Mouse (Mus musculus) bone marrow, adult 2 months (tissue): ENCODE results near the gene Hoxd13. TPM values are rescaled to one million over a fixed set of nuclear protein-coding genes. Genes with fewer than 3 reads are reported as not detected.
A peak's percentile ranks its signal among the peaks of the same experiment; 100 is the strongest.

Experiments
- H3K27ac ChIP-seq: fragments of 200-500 bp; 2 replicates; pipeline ENCODE4 v1.5.1; 2012; ENCODE audit warnings: low read depth, mild to moderate bottlenecking, control low read depth, inconsistent platforms, low read length; ENCODE audit not compliant: control insufficient read depth, poor library complexity, insufficient read depth
- H3K4me1 ChIP-seq: fragments of 200-500 bp; 2 replicates; pipeline ENCODE4 v1.6.1; 2011; ENCODE audit warnings: low read length; ENCODE audit not compliant: control insufficient read depth, insufficient read depth
- H3K4me3 ChIP-seq: fragments of 200-500 bp; replicated peaks from 2 replicates; pipeline ENCODE3; 2011; ENCODE audit warnings: mild to moderate bottlenecking, low read depth, low read length, control low read depth; ENCODE audit not compliant: control insufficient read depth
- CTCF ChIP-seq: fragments of 200-500 bp; IDR thresholded peaks from 2 replicates; pipeline ENCODE4 v1.5.1; 2011; ENCODE audit warnings: low read length, control low read depth; ENCODE audit not compliant: control insufficient read depth, insufficient read depth
- POLR2A ChIP-seq: fragments of 200-500 bp; IDR thresholded peaks from 2 replicates; pipeline ENCODE4 v1.6.1; 2011; ENCODE audit warnings: low read depth, mild to moderate bottlenecking, control low read depth, low read length, borderline replicate concordance; ENCODE audit not compliant: control insufficient read depth
- WGBS: fragments of 180-500 bp; shearing (Covaris S2); methylation state at CpG from one replicate; pipeline ENCODE4 v1.1.7; 2018; 5-methylcytosine and 5-hydroxymethylcytosine counted together
- polyA plus RNA-seq: library from polyadenylated mRNA; stranded (reverse); fragments of >200 nt; gene quantifications from 2 replicates; pipeline ENCODE4 v1.2.4, GENCODE M21; 2011; ENCODE audit warnings: low replicate concordance; ENCODE audit not compliant: missing spikeins, insufficient read depth, insufficient read length

Hoxd13 gene
- polyA plus RNA-seq, 1 experiment, result 1.2 TPM

- TF ChIP-seq CTCF (no peak), POLR2A (no peak)
- 4% methylated on average over 86 of the region's 86 CpGs for WGBS
- H3K4me1 ChIP-seq, result no peaks in the 10 kb centered on the region
- H3K4me3 ChIP-seq, result no peak overlapping the region
- H3K27ac ChIP-seq, result no peak overlapping the region; the same call in 1 of the 2 replicates
Measured at GRCm38 (mm10) chr2:74698201-74699052, 30.3 kb downstream of the Hoxd13 start.

DNA sequence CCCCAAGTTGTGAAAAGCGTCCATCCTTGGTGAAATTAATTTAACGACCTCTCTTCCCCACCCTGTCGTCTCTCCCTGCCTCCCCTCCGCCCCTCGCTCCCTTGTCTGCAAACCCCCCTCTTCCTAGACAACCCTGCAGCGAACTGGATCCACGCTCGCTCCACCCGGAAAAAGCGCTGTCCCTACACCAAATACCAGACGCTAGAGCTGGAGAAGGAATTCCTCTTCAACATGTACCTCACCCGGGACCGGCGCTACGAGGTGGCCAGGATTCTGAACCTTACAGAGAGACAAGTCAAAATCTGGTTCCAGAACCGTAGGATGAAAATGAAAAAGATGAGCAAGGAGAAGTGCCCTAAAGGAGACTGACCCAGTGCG lies 30.9 kb downstream of the Hoxd13 start:
- no peak for TF ChIP-seq CTCF
- TF ChIP-seq POLR2A, result no peak
- 11% methylated on average over 17 of the region's 17 CpGs for WGBS

DNA sequence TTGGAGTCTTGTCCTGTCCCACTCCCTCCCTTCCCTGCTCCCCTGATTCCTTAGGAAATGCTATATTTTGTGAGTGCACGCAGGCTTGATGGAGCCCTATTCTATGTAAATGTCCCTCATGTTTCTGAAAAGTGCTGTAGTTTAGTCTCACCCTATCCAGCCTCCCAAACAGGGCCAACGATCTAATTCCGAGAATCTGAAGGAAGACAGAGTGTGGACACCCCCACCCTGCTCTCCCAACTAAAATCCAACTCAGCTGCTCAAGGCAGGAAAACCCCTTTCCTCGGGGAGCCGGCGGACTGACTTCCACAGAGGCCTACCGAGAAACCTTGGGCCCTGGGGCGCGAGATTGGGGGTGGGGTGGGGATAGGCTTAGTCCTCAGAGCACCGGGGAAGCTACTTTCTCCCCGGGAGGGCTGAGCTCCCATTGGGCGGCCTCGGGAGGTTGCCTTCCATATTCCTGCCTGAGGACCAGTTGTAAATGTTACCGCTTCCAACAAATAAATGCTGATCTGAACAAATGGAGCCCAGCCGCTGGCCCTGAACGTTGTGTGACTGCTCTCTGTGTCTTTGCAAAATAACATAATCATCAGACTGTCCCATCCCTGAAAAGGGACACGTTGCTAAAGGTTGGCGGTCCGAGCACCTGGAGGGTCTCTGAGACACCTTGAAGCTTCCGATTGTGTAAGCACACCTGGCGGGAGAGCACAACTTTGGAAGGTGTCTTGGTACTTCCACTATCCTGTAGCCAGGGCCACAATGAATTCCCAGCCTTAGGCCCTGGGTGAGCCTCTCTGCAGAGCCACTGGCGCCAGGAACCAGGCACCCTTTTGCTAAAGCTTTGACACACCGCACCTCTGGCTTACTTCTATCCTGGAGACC lies 31.8 kb downstream of the Hoxd13 start:
- H3K4me1 ChIP-seq, result no peaks in the 10 kb centered on the region
- TF ChIP-seq CTCF (no peak), POLR2A (no peak)
- whole genome bisulfite sequencing, result 25% methylated on average over 23 of the region's 23 CpGs
- H3K27ac ChIP-seq, result no peak overlapping the region
- H3K4me3 ChIP-seq, result no peak overlapping the region

More for the DNA sequence above, 30.9 kb downstream of the Hoxd13 start:
- Histone ChIP-seq H3K4me1 (no peaks in the 10 kb centered on the region), H3K27ac (no peak overlapping the region), H3K4me3 (no peak overlapping the region)

DNA sequence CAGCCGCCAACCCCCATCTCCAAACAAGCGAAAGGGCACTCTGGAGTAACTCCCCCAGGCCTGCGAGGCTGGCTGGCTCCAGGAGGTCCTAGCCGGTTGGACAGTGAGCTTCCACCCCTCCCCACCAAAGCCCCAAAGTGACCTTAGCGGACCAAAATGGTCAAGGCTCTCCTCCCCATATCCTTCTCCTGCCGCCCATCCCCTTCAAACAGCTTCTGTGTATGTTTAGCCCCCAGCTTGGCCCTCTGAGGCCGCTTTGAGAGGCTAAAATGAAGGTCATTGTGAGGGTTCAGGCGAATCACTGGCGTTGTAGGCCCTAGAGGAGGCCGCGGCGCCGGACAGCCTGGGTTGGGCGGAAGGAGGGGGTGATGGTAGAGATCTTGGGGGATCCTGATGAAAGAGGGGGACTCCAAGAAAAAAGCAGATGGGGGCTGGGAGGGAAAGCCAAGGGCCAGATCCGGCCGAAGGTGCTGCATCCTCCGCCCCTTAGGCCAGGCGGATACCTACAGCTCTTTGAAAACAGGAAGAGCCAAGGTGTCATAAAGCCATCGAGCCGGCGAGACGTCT lies 32.5 kb downstream of the Hoxd13 start:
- 22% methylated on average over 22 of the region's 22 CpGs for WGBS
- Histone ChIP-seq H3K4me1 (no peaks in the 10 kb centered on the region), H3K4me3 (no peak overlapping the region), H3K27ac (no peak overlapping the region)
- TF ChIP-seq CTCF (no peak), POLR2A (no peak)

DNA sequence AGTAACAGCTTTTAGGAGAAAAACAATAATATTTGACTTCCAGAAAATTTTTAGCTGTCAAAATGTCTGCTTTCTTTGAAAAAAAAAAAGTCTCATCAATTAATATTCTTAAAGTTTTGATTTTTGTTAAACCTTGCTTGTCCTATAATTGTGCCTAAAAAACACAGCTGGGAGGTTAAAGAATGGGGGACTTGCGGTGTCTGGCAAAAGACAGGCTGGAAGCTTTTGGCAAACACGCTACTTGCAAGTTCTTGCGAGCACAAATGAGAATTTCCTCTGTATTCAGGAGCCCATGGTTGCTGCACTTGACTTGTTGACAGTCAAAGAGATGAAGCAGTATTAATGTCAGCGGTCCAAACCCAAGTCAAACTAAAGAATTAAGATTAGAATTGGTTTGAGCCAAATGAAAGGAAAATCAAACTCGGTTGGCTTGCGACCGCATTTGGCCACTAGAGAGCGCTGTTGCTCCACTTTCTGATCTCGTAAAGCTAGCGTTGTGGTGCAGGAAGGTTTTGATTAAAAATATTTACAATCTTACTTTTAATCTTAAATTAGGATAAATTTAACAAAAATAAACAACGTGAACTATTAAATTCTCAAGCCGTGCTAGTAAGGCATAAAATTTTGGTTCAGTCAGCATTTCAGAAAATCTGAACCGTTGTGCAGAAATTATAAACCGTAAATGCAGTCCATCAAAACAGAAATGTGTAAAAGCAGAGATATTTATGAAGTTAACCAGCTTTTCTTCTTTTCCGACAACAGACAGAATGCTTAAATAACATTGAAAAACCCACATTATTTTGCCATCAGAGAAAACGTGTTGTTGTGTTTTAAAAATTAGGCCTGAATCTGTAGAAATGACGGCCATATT lies 34.1 kb downstream of the Hoxd13 start:
- 17% methylated on average over 17 of the region's 17 CpGs for WGBS
- H3K4me3 ChIP-seq, result no peak overlapping the region
- no peaks in the 10 kb centered on the region for H3K4me1 ChIP-seq
- no peak overlapping the region for H3K27ac ChIP-seq
- TF ChIP-seq POLR2A, result no peak
- peak; percentile 80 for TF ChIP-seq CTCF

DNA sequence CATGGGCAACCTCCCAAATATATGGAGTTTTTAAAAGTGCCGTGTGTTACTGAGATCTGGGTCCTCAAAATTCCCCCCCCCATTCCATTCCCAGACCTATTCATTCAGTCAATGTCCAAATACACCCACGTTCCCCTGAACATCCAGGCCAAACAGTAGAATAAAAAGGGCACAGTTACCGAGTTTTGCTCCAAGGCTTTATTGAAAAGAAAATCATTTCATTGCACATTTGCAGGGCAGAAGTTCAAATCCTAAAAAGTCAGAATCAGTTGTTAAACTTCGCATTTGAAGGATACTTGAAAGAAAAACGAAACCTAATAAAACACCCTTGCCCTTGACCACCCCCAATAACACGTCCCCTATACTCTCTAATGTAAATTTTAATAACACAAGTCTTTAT lies 34.7 kb downstream of the Hoxd13 start:
- H3K27ac ChIP-seq, result no peak overlapping the region
- no peaks in the 10 kb centered on the region for H3K4me1 ChIP-seq
- TF ChIP-seq CTCF, result no peak
- TF ChIP-seq POLR2A, result no peak
- no peak overlapping the region for H3K4me3 ChIP-seq
- 46% methylated on average over 6 of the region's 6 CpGs for WGBS

- no peak overlapping the region for H3K4me3 ChIP-seq
- WGBS, result 33% methylated on average over 10 of the region's 10 CpGs
- H3K27ac ChIP-seq, result no peak overlapping the region
- TF ChIP-seq CTCF (no peak), POLR2A (no peak)
- H3K4me1 ChIP-seq, result no peaks in the 10 kb centered on the region
Measured at GRCm38 (mm10) chr2:74703317-74703716, 35.2 kb downstream of the Hoxd13 start.
